Mouse (Mus musculus) adrenal gland, postnatal 4 days (tissue): Measurements from ENCODE around the gene Plxna2. TPM values are rescaled to one million over a fixed set of nuclear protein-coding genes. Genes with fewer than 3 reads are reported as not detected.

ENCODE experiments used
- DNase-seq, 2 experiments: peaks; one replicate each; pipeline ENCODE4 v3.0.0; 2021 to 2022; ENCODE audit warnings: low spot score in 2 of 2, mixed read lengths in 2 of 2
- total RNA-seq, 2 experiments: library from RNA; stranded (reverse); gene quantifications; 2 replicates each; pipeline ENCODE4 v1.2.3; 2021

Plxna2 gene
- total RNA-seq, 2 experiments from 2014 or later, result 12.3 to 12.4 TPM

- no peak for DNase-seq
Observed at GRCm38 (mm10) chr1:194658459-194659160, 40.6 kb downstream of the Plxna2 start.

- DNase-seq, result no peak
Observed at GRCm38 (mm10) chr1:194660426-194661119, 42.6 kb downstream of the Plxna2 start.

GRCm38 (mm10) chr1:194663021-194663420 is 45.0 kb downstream of the Plxna2 start:
- no peak for DNase-seq

GRCm38 (mm10) chr1:194665715-194666114 is 47.7 kb downstream of the Plxna2 start:
- DNase-seq, result no peak

GRCm38 (mm10) chr1:194671783-194672524 is 53.9 kb downstream of the Plxna2 start:
- DNase-seq, result no peak

- DNase-seq, result no peak
Observed at GRCm38 (mm10) chr1:194672525-194672894, 54.5 kb downstream of the Plxna2 start.

- DNase-seq, result no peak
Observed at GRCm38 (mm10) chr1:194673229-194673628, 55.2 kb downstream of the Plxna2 start.

GRCm38 (mm10) chr1:194675106-194675890 is 57.3 kb downstream of the Plxna2 start:
- DNase-seq, result no peak

GRCm38 (mm10) chr1:194675891-194676200 is 57.8 kb downstream of the Plxna2 start:
- DNase-seq, result no peak

GRCm38 (mm10) chr1:194677878-194678277 is 59.9 kb downstream of the Plxna2 start:
- DNase-seq, result no peak

- DNase-seq, result no peak
Observed at GRCm38 (mm10) chr1:194679147-194679546, 61.1 kb downstream of the Plxna2 start.

GRCm38 (mm10) chr1:194680136-194680535 is 62.1 kb downstream of the Plxna2 start:
- DNase-seq, result no peak

GRCm38 (mm10) chr1:194682021-194682420 is 64.0 kb downstream of the Plxna2 start:
- no peak for DNase-seq

- no peak for DNase-seq
Observed at GRCm38 (mm10) chr1:194683132-194683531, 65.1 kb downstream of the Plxna2 start.

- no peak for DNase-seq
Observed at GRCm38 (mm10) chr1:194685896-194686295, 67.9 kb downstream of the Plxna2 start.

GRCm38 (mm10) chr1:194687746-194688145 is 69.7 kb downstream of the Plxna2 start:
- no peak for DNase-seq

GRCm38 (mm10) chr1:194688161-194688560 is 70.1 kb downstream of the Plxna2 start:
- no peak for DNase-seq

- DNase-seq, result no peak
Observed at GRCm38 (mm10) chr1:194693063-194693462, 75.0 kb downstream of the Plxna2 start.

GRCm38 (mm10) chr1:194693488-194693887 is 75.5 kb downstream of the Plxna2 start:
- DNase-seq, result no peak

- DNase-seq, result no peak
Observed at GRCm38 (mm10) chr1:194694805-194695204, 76.8 kb downstream of the Plxna2 start.

GRCm38 (mm10) chr1:194697439-194697838 is 79.4 kb downstream of the Plxna2 start:
- DNase-seq, result no peak
